Mouse (Mus musculus) layer of hippocampus, adult 11-12 months (tissue): Measurements from ENCODE around the gene Mis12.

ENCODE experiments used
- DNase-seq: peaks from one replicate; pipeline ENCODE4 v3.0.0; 2022; ENCODE audit warnings: low spot score

The Mis12 gene

GRCm38 (mm10) chr11:71018416-71019200 is 803 bp upstream of the Mis12 start:
- no peak for DNase-seq

- no peak for DNase-seq
Measured at GRCm38 (mm10) chr11:71028280-71028679, 8.9 kb downstream of the Mis12 start.

DNA sequence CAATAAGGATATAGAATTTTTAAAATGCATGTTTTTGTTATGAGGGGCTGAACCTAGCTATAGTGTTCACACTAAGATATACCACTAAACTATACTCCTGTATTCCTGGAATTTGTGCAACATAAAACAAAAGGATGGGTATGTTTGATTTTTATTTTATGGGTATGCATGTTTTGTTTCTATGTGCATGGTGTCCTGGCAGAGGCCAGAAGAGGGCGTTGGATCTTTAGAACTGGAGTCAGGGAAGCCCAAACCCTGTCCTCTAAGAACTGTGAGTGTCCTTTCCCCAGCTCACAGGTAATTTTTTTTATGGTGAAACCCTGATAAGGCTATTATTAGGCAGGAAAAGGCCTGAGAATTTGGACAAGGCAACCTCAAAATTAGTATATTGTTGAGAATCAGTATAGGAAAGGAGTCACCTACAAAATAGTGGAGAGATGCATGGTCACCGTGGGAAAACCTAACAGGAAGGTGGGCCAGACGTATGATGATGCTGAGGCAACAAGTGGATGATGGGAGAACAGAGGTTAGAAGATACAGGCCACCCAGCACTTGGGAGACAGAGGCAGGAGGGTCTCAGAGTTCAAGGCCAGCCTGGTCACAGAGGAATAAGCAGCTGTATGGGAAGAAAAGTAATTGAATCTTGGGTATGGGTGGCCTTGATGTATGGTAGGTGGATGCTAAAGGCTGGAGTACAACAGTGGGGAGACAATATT is 10.2 kb downstream of the Mis12 start:
- no peak for DNase-seq

DNA sequence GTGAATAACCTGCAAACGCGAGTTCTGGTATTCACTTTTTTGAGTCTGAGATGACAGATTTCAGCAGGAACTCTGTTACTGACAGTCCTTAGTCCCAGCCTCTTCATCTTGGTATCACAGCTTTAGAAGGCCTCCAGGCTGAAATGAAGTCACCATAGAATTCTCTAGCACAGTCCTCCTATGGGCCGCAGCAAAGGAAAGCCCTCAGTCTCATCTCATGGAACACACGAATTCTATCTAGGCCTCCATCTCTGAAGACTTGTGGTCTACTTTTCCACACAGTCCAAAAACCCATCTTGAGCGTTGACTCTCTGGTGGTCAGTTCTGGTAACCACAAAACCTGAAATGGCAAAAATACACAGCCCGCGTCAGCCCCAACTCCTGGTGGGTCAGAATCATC is 12.7 kb downstream of the Mis12 start:
- DNase-seq = no peak

- DNase-seq = peak; percentile 38
Measured at GRCm38 (mm10) chr11:71032491-71033162, 13.2 kb downstream of the Mis12 start.

- DNase-seq = peak; percentile 48
Measured at GRCm38 (mm10) chr11:71033163-71033761, 13.9 kb downstream of the Mis12 start, which contains the start of gene 6330403K07Rik. TSS of gene 6330403K07Rik (minus strand) at chr11:71033513.

GRCm38 (mm10) chr11:71039526-71040298 is 20.3 kb downstream of the Mis12 start:
- DNase-seq = no peak

DNA sequence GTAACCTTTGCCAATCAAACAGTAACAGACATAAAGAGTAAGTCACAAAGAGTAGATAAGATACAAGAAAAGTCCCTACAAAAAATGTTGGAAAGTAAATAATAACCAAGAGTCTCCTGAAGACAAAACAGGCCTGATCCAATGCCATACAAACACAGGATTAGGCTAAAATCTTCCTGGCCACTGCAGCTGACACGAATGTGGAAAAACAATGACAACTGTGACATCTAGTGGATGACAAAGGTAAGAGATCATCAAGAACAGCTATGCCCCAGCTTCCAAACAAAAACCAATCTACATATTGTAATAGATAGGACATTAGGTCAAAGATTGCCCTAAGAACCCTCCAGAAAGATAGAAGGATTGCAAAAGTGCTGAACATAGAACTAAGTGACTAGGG is 33.1 kb downstream of the Mis12 start:
- no peak for DNase-seq

DNA sequence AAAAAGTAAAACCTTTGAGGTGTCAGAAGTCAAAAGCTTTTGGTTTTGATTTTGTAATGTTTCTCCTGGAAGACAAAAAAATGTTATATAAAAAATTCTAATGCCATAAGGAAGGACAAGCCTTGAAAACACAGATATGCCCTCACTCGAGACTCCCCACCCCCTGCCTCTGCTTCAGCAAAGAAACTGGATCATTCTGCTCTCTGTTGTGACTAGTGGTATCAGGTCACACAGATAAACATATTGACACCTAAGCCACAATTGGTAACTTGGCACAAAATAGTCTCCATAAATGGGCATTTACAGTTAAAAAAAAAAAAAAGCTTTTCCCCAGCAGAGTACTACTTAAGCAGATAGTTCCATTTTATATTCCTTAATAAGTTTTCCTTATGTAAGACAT is 56.9 kb downstream of the Mis12 start:
- DNase-seq = no peak
